Mouse (Mus musculus): ENCODE results near the gene Ifitm2. TPM values are rescaled to one million over a fixed set of nuclear protein-coding genes. Genes with fewer than 3 reads are reported as not detected.

Ifitm2 gene
- polyA plus RNA-seq (2014; fragmentation: Nextera tagmentation; extraction: Ambion mirVana): 383 and 395 TPM in 2 replicates

GRCm38 (mm10) chr7:140955758-140956555 lies at the start of gene Ifitm2, which contains the start of gene Gm45717:
Gene Ifitm2, minus strand, starts transcription at chr7:140955987.
Gene Gm45717, minus strand, starts transcription at chr7:140955937.
- WGBS: 21% methylated on average over 11 of the region's 11 CpGs
- H3K4me1 ChIP-seq (ENCODE audit: control insufficient read depth, insufficient read depth, low read length): peaks cover 5% of the 10 kb centered on the region; the same call in 1 of the 2 replicates
- DNase-seq (ENCODE audit: low spot score) (peak; percentile 61), ATAC-seq (ENCODE audit: insufficient read depth, low FRiP score, low TSS enrichment) (peak; percentile 43; the same call in 1 of the 2 replicates)
- H3K9ac ChIP-seq (ENCODE audit: low read length): peak within 1 kb of the TSS; percentile 48
- H3K4me3 ChIP-seq (ENCODE audit: low read depth, low read length): peak within 1 kb of the TSS; percentile 38
- H3K36me3 ChIP-seq (ENCODE audit: control insufficient read depth, insufficient read depth, low read length): no peaks in the 10 kb centered on the region
- H3K9me3 ChIP-seq (ENCODE audit: control insufficient read depth, low read length): no peaks in the 10 kb centered on the region
- H3K4me2 ChIP-seq (ENCODE audit: low read depth): peak within 1 kb of the TSS; percentile 58
- no peaks in the 10 kb centered on the region for H3K27me3 ChIP-seq (ENCODE audit: control insufficient read depth, insufficient read depth, low read length)
- H3K27ac ChIP-seq (ENCODE audit: low read depth, low read length): peak within 1 kb of the TSS; percentile 46; the same call in 1 of the 2 replicates

GRCm38 (mm10) chr7:141003248-141004010 lies 47.6 kb upstream of the Ifitm2 start:
- DNase-seq (ENCODE audit: low spot score): no peak
- H3K27ac ChIP-seq (ENCODE audit: low read depth, low read length): no peak overlapping the region

GRCm38 (mm10) chr7:141000881-141001708 lies 45.3 kb upstream of the Ifitm2 start:
- Histone ChIP-seq H3K27ac (ENCODE audit: low read depth, low read length) (no peak overlapping the region), H3K36me3 (ENCODE audit: control insufficient read depth, insufficient read depth, low read length) (no peaks in the 10 kb centered on the region), H3K4me3 (ENCODE audit: low read depth, low read length) (no peak overlapping the region), H3K4me2 (ENCODE audit: low read depth) (no peak overlapping the region), H3K4me1 (ENCODE audit: control insufficient read depth, insufficient read depth, low read length) (no peaks in the 10 kb centered on the region), H3K27me3 (ENCODE audit: control insufficient read depth, insufficient read depth, low read length) (no peaks in the 10 kb centered on the region), H3K9me3 (ENCODE audit: control insufficient read depth, low read length) (no peaks in the 10 kb centered on the region), H3K9ac (ENCODE audit: low read length) (no peak overlapping the region)
- 81% methylated on average over 15 of the region's 15 CpGs for WGBS
- DNase-seq (ENCODE audit: low spot score) (no peak), ATAC-seq (ENCODE audit: insufficient read depth, low FRiP score, low TSS enrichment) (no peak)

More at GRCm38 (mm10) chr7:141003248-141004010, 47.6 kb upstream of the Ifitm2 start:
- Histone ChIP-seq H3K27me3 (ENCODE audit: control insufficient read depth, insufficient read depth, low read length) (no peaks in the 10 kb centered on the region), H3K9me3 (ENCODE audit: control insufficient read depth, low read length) (no peaks in the 10 kb centered on the region), H3K4me2 (ENCODE audit: low read depth) (no peak overlapping the region), H3K9ac (ENCODE audit: low read length) (no peak overlapping the region), H3K4me1 (ENCODE audit: control insufficient read depth, insufficient read depth, low read length) (peaks cover 3% of the 10 kb centered on the region), H3K36me3 (ENCODE audit: control insufficient read depth, insufficient read depth, low read length) (no peaks in the 10 kb centered on the region), H3K4me3 (ENCODE audit: low read depth, low read length) (no peak overlapping the region)
- ATAC-seq (ENCODE audit: insufficient read depth, low FRiP score, low TSS enrichment): no peak
- 88% methylated on average over 5 of the region's 5 CpGs for WGBS

- Histone ChIP-seq H3K27me3 (ENCODE audit: control insufficient read depth, insufficient read depth, low read length) (no peaks in the 10 kb centered on the region), H3K9me3 (ENCODE audit: control insufficient read depth, low read length) (no peaks in the 10 kb centered on the region), H3K4me2 (ENCODE audit: low read depth) (no peak overlapping the region), H3K9ac (ENCODE audit: low read length) (no peak overlapping the region), H3K36me3 (ENCODE audit: control insufficient read depth, insufficient read depth, low read length) (no peaks in the 10 kb centered on the region), H3K4me3 (ENCODE audit: low read depth, low read length) (no peak overlapping the region), H3K27ac (ENCODE audit: low read depth, low read length) (no peak overlapping the region), H3K4me1 (ENCODE audit: control insufficient read depth, insufficient read depth, low read length) (no peaks in the 10 kb centered on the region)
- DNase-seq (ENCODE audit: low spot score): no peak
- 93% methylated on average over 11 of the region's 11 CpGs for WGBS
- ATAC-seq (ENCODE audit: insufficient read depth, low FRiP score, low TSS enrichment): no peak
Measured at GRCm38 (mm10) chr7:140998853-140999700, 43.3 kb upstream of the Ifitm2 start.

GRCm38 (mm10) chr7:140997817-140998216 lies 42.0 kb upstream of the Ifitm2 start:
- Histone ChIP-seq H3K9me3 (ENCODE audit: control insufficient read depth, low read length) (no peaks in the 10 kb centered on the region), H3K4me2 (ENCODE audit: low read depth) (no peak overlapping the region), H3K36me3 (ENCODE audit: control insufficient read depth, insufficient read depth, low read length) (no peaks in the 10 kb centered on the region), H3K27ac (ENCODE audit: low read depth, low read length) (no peak overlapping the region), H3K4me1 (ENCODE audit: control insufficient read depth, insufficient read depth, low read length) (no peaks in the 10 kb centered on the region), H3K9ac (ENCODE audit: low read length) (no peak overlapping the region), H3K27me3 (ENCODE audit: control insufficient read depth, insufficient read depth, low read length) (no peaks in the 10 kb centered on the region), H3K4me3 (ENCODE audit: low read depth, low read length) (no peak overlapping the region)
- WGBS: 63% methylated on average over 1 of the region's 1 CpGs
- ATAC-seq (ENCODE audit: insufficient read depth, low FRiP score, low TSS enrichment): no peak
- DNase-seq (ENCODE audit: low spot score): no peak

GRCm38 (mm10) chr7:140991117-140991689 lies 35.4 kb upstream of the Ifitm2 start:
- no peak overlapping the region for H3K9ac ChIP-seq (ENCODE audit: low read length)
- no peaks in the 10 kb centered on the region for H3K9me3 ChIP-seq (ENCODE audit: control insufficient read depth, low read length)
- H3K4me3 ChIP-seq (ENCODE audit: low read depth, low read length): no peak overlapping the region
- DNase-seq (ENCODE audit: low spot score): no peak
- no peak overlapping the region for H3K4me2 ChIP-seq (ENCODE audit: low read depth)
- no peaks in the 10 kb centered on the region for H3K27me3 ChIP-seq (ENCODE audit: control insufficient read depth, insufficient read depth, low read length)
- H3K27ac ChIP-seq (ENCODE audit: low read depth, low read length): no peak overlapping the region
- ATAC-seq (ENCODE audit: insufficient read depth, low FRiP score, low TSS enrichment): no peak
- no peaks in the 10 kb centered on the region for H3K36me3 ChIP-seq (ENCODE audit: control insufficient read depth, insufficient read depth, low read length)
- 88% methylated on average over 14 of the region's 14 CpGs for WGBS
- H3K4me1 ChIP-seq (ENCODE audit: control insufficient read depth, insufficient read depth, low read length): no peaks in the 10 kb centered on the region; the same call in 1 of the 2 replicates

- ATAC-seq (ENCODE audit: insufficient read depth, low FRiP score, low TSS enrichment): no peak
- H3K36me3 ChIP-seq (ENCODE audit: control insufficient read depth, insufficient read depth, low read length): no peaks in the 10 kb centered on the region
- no peaks in the 10 kb centered on the region for H3K9me3 ChIP-seq (ENCODE audit: control insufficient read depth, low read length)
- WGBS: 62% methylated on average over 5 of the region's 5 CpGs
- H3K27me3 ChIP-seq (ENCODE audit: control insufficient read depth, insufficient read depth, low read length): no peaks in the 10 kb centered on the region
- DNase-seq (ENCODE audit: low spot score): no peak
- no peak overlapping the region for H3K4me2 ChIP-seq (ENCODE audit: low read depth)
- no peak overlapping the region for H3K9ac ChIP-seq (ENCODE audit: low read length)
- no peak overlapping the region for H3K27ac ChIP-seq (ENCODE audit: low read depth, low read length)
- H3K4me1 ChIP-seq (ENCODE audit: control insufficient read depth, insufficient read depth, low read length): no peaks in the 10 kb centered on the region; the same call in 1 of the 2 replicates
- no peak overlapping the region for H3K4me3 ChIP-seq (ENCODE audit: low read depth, low read length)
Measured at GRCm38 (mm10) chr7:140990622-140991021, 34.8 kb upstream of the Ifitm2 start.

All from neural tube, embryonic 11.5 days (tissue).